Mouse (Mus musculus) limb, embryonic 12.5 days (tissue): ENCODE measurements around the gene Hoxd10. TPM values are rescaled to one million over a fixed set of nuclear protein-coding genes. Genes with fewer than 3 reads are reported as not detected.
A peak's percentile ranks its signal among the peaks of the same experiment; 100 is the strongest.

ENCODE experiments used
- ATAC-seq: fragments of 200-750 bp; cut with Nextera tagmentation; 2 replicates; pipeline ENCODE4 v1.8.0; 2017; ENCODE audit warnings: low read depth, moderate TSS enrichment; ENCODE audit not compliant: insufficient number of reproducible peaks, insufficient read depth, low FRiP score, low TSS enrichment
- H3K27ac ChIP-seq: fragments of 300-500 bp; sonication (generic); 2 replicates; pipeline ENCODE4 v1.5.1; 2016; ENCODE audit warnings: mild to moderate bottlenecking, moderate library complexity
- H3K27me3 ChIP-seq: fragments of 300-500 bp; sonication (generic); 2 replicates; pipeline ENCODE4 v1.6.1; 2016; ENCODE audit warnings: mild to moderate bottlenecking, moderate library complexity
- H3K36me3 ChIP-seq: fragments of 300-500 bp; sonication (generic); 2 replicates; pipeline ENCODE4 v1.6.1; 2016; ENCODE audit warnings: mild to moderate bottlenecking, moderate library complexity
- H3K4me1 ChIP-seq: fragments of 300-500 bp; sonication (generic); replicated peaks from 2 replicates; pipeline ENCODE4 v1.6.1; 2016
- H3K4me2 ChIP-seq: fragments of 300-500 bp; sonication (generic); 2 replicates; pipeline ENCODE4 v1.6.1; 2016; ENCODE audit warnings: mild to moderate bottlenecking, moderate library complexity
- H3K4me3 ChIP-seq: fragments of 300-500 bp; sonication (generic); replicated peaks from 2 replicates; pipeline ENCODE4 v1.5.1; 2016; ENCODE audit warnings: mild to moderate bottlenecking
- H3K9ac ChIP-seq: fragments of 300-500 bp; sonication (generic); replicated peaks from 2 replicates; pipeline ENCODE4 v1.6.1; 2016; ENCODE audit warnings: mild to moderate bottlenecking, moderate library complexity
- H3K9me3 ChIP-seq: fragments of 300-500 bp; sonication (generic); 2 replicates; pipeline ENCODE4 v1.6.1; 2016; ENCODE audit warnings: mild to moderate bottlenecking, moderate library complexity
- WGBS: fragments of 180-500 bp; shearing (Covaris S2); methylation state at CpG from one replicate; pipeline ENCODE4 v1.1.7; 2016; 5-methylcytosine and 5-hydroxymethylcytosine counted together
- polyA plus RNA-seq: library from polyadenylated mRNA; unstranded; fragments of >200 nt; fragmentation: Nextera tagmentation; extraction: Ambion mirVana; gene quantifications from 2 replicates; pipeline ENCODE4 v1.2.1, GENCODE M21; 2016

Hoxd10 gene
- polyA plus RNA-seq, 1 experiment from 2014 or later = 42.0 TPM

DNA sequence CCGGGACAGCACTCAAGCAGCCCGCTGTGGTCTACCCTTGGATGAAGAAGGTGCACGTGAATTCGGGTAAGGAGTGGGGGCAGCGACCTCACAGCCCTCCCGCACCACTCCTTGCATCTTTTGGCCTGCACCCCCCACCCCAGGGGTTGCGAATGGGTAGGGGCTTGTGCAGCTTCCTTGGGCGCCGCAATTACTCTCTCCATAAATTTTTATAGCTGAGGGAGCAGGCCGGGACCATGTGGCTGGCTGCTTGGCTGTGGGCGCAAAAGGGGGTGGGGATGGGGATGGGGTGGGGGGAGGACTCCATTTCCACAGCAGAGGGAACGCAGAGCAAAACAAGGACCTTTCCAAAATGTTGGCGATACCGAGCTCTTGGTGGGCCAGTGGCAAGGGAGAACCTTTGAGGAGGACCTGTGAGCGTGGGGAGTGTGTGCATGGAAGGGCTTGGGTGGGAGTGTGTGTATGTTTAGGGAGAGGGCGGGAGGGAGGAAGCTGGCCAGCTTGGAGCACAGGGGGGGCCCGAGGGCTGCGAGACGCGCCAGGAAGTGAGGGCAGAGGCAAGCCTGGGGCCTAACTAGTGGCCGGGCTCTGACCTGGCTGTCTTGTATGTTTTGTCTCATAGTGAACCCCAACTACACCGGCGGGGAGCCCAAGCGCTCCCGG is 36.0 kb downstream of the Hoxd10 start:
- no peaks in the 10 kb centered on the region for H3K9me3 ChIP-seq
- peaks cover 35% of the 10 kb centered on the region for H3K4me1 ChIP-seq
- H3K36me3 ChIP-seq = no peaks in the 10 kb centered on the region
- 8% methylated on average over 25 of the region's 25 CpGs for WGBS
- H3K9ac ChIP-seq = peak overlapping the region; percentile 50; the same call in 1 of the 2 replicates
- ATAC-seq = 0 out of 2 replicates have a peak, but pooled peaks have one; percentile 37
- H3K4me3 ChIP-seq = peak overlapping the region; percentile 42
- H3K27ac ChIP-seq = no peak overlapping the region
- H3K27me3 ChIP-seq = peaks cover 96% of the 10 kb centered on the region
- peak overlapping the region; percentile 86 for H3K4me2 ChIP-seq

DNA sequence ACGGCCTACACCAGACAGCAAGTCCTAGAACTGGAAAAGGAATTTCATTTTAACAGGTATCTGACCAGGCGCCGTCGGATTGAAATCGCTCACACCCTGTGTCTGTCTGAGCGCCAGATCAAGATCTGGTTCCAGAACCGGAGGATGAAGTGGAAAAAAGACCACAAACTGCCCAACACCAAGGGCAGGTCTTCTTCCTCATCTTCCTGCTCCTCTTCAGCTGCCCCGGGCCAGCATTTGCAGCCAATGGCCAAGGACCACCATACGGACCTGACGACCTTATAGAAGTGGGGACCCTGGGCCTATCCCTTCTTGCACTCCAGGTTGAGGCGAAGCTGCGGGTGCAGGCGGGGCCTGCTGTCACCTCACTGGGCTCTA is 36.6 kb downstream of the Hoxd10 start:
- Histone ChIP-seq H3K27ac (no peak overlapping the region), H3K4me3 (0 out of 2 replicates have a peak overlapping the region, but pooled peaks have one; percentile 42), H3K9me3 (no peaks in the 10 kb centered on the region), H3K36me3 (no peaks in the 10 kb centered on the region), H3K4me2 (peak overlapping the region; percentile 86), H3K4me1 (peaks cover 35% of the 10 kb centered on the region), H3K9ac (no peak overlapping the region), H3K27me3 (peaks cover 95% of the 10 kb centered on the region)
- no peak for ATAC-seq
- WGBS = 24% methylated on average over 13 of the region's 13 CpGs

DNA sequence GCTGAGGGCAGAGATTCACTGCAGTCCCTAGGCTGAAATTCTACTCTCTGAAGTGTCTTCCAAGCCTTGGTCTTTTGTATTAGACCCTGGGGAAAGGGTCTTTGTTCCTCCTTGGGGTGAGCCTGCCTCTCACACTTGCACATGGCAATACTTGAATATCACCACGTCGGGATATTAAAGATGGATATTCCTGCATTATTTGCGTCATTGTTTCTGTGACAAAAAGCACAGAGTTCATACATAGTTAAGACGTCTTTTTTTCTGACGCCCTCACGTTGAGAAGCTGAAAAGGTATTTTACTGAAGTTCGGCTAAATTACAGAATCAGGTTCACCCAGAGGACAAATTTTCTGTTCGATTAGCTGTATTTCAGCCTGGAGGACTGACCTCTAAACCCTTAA is 38.6 kb downstream of the Hoxd10 start:
- Histone ChIP-seq H3K4me1 (peaks cover 44% of the 10 kb centered on the region), H3K9me3 (no peaks in the 10 kb centered on the region)
- 21% methylated on average over 8 of the region's 8 CpGs for WGBS

DNA sequence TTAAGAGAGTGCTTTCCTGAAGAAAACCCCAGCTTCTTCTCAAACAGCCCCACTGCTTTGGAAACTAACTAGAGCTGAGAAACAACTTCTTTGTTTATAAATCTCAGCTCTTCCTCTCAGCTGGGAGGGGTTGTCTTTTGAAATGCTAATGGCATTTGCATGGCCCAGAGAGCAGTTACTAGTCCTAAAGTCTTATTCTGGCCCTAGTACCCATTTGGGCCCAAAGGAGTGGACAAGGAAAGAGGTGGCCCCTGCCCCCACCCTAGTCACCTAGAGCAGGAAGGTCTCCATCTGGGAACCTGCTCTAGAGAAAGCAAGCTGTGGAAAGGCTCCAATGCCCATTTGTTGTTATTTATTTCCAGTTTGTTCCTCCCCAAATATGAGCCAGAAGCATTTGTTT is 39.3 kb downstream of the Hoxd10 start:
- Histone ChIP-seq H3K9ac (no peak overlapping the region), H3K27me3 (peaks cover 91% of the 10 kb centered on the region), H3K4me2 (no peak overlapping the region), H3K36me3 (no peaks in the 10 kb centered on the region), H3K4me3 (no peak overlapping the region), H3K9me3 (no peaks in the 10 kb centered on the region), H3K27ac (no peak overlapping the region), H3K4me1 (peaks cover 51% of the 10 kb centered on the region)
- no peak for ATAC-seq

More for the DNA sequence above, 38.6 kb downstream of the Hoxd10 start:
- Histone ChIP-seq H3K4me2 (no peak overlapping the region), H3K9ac (no peak overlapping the region), H3K36me3 (no peaks in the 10 kb centered on the region), H3K4me3 (no peak overlapping the region), H3K27ac (no peak overlapping the region), H3K27me3 (peaks cover 91% of the 10 kb centered on the region)
- no peak for ATAC-seq

DNA sequence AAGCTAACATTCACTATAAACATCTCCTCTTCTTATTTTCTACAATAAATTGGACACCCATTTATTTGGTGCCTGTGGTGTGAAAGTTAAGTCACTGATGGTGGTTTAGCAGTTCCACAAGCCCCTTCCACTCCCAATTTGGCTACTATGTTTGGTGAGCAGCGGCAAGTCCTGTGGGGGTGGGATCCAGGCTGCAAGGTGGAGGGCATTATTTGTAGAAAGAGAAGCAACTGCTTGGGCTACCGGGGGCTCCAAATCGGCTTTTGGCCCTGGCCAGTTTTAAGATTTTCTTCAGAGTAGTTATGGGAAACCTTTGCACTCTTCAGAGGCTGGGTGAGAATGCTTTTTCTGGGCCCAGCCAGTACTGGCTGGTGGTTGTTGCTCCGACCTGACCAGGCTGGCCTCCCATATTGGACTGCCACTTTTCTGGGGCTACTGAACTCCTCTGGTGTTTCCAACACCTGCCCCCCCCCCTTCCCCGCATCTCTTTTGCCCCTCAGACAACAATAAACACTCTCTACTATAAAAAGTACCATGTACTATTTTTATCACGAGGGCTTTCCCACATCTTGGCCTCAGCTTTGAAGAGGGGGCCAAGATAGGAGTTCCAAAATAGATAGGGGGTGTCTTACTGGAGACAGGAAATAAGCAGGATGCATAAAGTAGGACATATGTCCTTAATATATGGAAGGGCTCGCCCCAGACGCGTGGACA is 40.2 kb downstream of the Hoxd10 start:
- H3K9me3 ChIP-seq = no peaks in the 10 kb centered on the region
- 13% methylated on average over 9 of the region's 9 CpGs for WGBS
- ATAC-seq = no peak
- H3K4me1 ChIP-seq = peaks cover 52% of the 10 kb centered on the region
- peaks cover 90% of the 10 kb centered on the region for H3K27me3 ChIP-seq
- H3K4me2 ChIP-seq = peak overlapping the region; percentile 55; the same call in 1 of the 2 replicates
- no peak overlapping the region for H3K27ac ChIP-seq
- H3K9ac ChIP-seq = no peak overlapping the region
- H3K36me3 ChIP-seq = no peaks in the 10 kb centered on the region
- no peak overlapping the region for H3K4me3 ChIP-seq

DNA sequence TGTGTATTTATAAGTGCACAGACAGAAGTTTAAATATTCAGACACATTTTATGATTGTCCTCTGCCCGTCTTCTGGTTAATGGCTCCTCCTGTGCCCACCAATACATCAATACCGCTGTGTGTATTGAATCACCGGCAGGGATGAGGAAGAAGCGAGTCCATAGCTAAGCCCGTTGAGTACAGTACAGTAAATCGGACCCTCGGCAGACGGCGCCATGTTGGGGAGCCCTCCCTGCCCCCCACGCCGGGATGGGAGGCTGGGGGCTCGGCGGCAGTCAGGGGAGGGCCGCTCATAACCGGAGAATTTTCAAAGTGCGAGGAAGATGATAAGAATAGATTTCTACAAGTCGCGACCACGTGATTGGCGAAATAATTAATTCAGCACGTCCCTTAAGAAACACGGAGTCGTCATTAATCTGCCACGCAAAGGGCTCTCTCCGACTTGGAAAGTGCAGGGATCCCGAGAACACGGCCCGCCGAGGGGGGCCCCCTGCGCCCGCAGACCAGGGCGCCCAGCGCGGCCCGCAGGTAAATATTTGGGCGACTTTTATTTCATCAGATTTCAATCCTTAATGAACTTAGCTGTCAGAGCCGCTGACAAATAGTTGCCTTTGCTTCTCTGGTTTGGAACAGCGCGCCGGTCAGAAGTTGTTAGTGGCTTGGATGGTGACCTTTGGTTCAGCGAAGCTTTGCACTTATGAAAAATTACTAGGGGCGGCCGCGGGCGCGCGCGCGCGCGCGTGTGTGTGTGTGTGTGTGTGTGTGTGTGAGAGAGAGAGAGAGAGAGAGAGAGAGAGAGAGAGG is 41.0 kb downstream of the Hoxd10 start:
- Histone ChIP-seq H3K27me3 (peaks cover 90% of the 10 kb centered on the region), H3K9me3 (no peaks in the 10 kb centered on the region), H3K4me2 (peak overlapping the region; percentile 55), H3K9ac (peak overlapping the region; percentile 12; the same call in 1 of the 2 replicates), H3K4me3 (peak overlapping the region; percentile 28), H3K27ac (no peak overlapping the region), H3K36me3 (no peaks in the 10 kb centered on the region), H3K4me1 (peaks cover 51% of the 10 kb centered on the region)
- WGBS = 1% methylated on average over 52 of the region's 52 CpGs
- no peak for ATAC-seq

DNA sequence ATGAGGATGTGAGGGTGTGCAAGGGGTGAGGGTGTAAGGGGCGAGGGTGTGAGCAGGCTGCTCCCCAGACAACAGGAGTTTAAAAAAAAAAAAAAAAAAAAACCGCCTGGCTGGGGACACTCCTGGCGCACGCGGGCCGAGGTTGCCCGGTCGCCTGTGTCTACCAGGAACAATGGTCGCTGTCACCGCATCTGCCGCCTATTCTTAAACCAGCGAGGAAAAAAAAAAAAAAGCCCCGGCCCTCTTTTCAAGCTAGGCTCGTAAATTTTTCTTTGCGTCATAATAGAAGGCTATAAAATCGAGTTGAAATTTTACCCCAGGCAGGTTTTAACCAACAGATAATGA is 41.6 kb downstream of the Hoxd10 start:
- Histone ChIP-seq H3K4me2 (peak overlapping the region; percentile 55), H3K27ac (no peak overlapping the region), H3K27me3 (peaks cover 90% of the 10 kb centered on the region), H3K4me3 (peak overlapping the region; percentile 28), H3K9me3 (no peaks in the 10 kb centered on the region), H3K9ac (no peak overlapping the region), H3K4me1 (peaks cover 51% of the 10 kb centered on the region), H3K36me3 (no peaks in the 10 kb centered on the region)
- no peak for ATAC-seq
- WGBS = 2% methylated on average over 16 of the region's 16 CpGs

DNA sequence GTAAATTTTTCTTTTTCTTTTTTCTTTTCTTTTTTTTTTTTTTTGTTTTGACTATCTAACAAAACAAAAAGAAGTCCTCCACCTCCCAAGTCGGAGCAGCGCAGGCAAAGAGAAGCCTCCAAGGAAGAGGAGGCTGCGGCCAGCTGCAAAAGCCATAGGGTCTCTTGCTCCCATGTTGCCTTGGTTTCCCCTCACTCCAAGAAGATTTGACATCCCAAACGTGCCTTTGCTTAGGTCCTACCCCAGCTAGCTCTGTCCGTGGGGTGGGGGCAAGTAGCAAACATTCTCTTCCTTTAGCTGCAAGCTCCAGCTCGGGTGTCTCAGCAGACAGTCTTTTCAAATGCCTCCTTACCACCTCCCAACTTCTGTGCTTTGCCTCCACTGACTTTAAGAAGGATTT is 42.0 kb downstream of the Hoxd10 start:
- H3K27ac ChIP-seq = no peak overlapping the region
- WGBS = 6% methylated on average over 6 of the region's 6 CpGs
- no peak overlapping the region for H3K4me2 ChIP-seq
- no peak for ATAC-seq
- no peaks in the 10 kb centered on the region for H3K36me3 ChIP-seq
- no peaks in the 10 kb centered on the region for H3K9me3 ChIP-seq
- peaks cover 53% of the 10 kb centered on the region for H3K4me1 ChIP-seq
- no peak overlapping the region for H3K9ac ChIP-seq
- no peak overlapping the region for H3K4me3 ChIP-seq
- peaks cover 90% of the 10 kb centered on the region for H3K27me3 ChIP-seq

DNA sequence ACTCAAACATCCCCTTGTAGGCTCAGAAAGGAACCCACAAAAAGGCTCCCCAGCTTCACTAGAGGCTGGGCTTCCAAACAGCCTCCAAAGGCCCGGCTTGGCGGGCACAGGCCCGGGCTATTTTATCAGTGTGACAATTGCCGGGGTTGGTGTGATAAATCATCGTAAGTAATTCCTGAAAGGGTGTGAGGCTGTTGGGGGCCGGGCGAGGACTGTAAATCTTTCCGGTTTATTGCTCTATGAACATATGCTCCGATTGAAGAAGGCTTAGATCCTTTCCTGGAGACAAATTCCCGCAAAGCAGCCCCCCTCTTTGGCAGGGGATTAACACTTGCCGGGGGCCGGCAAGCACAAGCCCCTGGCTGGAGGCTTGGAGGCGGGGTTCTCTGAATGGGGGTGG is 42.7 kb downstream of the Hoxd10 start:
- ATAC-seq = no peak
- no peaks in the 10 kb centered on the region for H3K9me3 ChIP-seq
- H3K4me2 ChIP-seq = no peak overlapping the region
- no peak overlapping the region for H3K9ac ChIP-seq
- 5% methylated on average over 13 of the region's 13 CpGs for WGBS
- H3K4me3 ChIP-seq = no peak overlapping the region
- no peak overlapping the region for H3K27ac ChIP-seq
- H3K4me1 ChIP-seq = peaks cover 60% of the 10 kb centered on the region
- peaks cover 91% of the 10 kb centered on the region for H3K27me3 ChIP-seq
- H3K36me3 ChIP-seq = no peaks in the 10 kb centered on the region

DNA sequence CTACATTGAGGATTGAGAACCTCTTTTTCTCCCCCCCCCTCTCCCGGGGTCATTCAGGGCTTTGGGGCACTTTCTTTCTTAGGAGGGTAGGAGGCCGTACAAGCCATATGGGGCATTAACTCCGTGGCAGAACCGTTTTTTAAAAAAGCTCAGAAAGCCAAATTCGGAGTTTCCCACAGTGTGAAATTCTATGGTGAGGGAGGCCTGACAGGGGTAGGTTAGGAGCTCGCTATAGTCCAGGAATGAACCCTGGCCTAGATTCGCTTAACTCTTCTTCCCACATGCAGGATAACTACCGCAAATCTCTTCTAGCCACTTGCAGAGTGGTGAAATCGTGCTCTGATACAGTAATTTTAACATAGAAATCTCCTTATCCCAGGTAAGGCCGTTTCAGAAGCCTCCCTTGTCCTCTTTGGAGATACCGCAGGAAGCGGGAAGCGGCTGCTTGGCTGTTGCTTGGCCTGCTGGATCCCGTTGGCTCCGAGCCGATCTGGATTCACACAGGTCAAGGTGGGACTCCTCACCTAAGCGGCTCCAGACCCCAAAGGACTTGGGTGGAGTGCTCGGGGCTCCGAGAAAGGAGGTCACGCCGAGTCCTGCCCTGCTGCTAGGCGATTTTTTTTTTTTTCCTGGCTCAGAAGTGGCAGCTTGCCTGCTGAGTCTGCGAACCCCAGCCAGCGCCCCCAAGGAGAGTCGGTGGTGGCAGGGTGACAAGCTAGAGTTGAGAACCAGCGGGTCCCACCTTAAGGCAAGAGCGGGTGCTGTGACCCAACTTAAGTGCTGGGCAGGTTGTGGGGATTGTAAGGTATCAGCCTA is 43.5 kb downstream of the Hoxd10 start:
- H3K9me3 ChIP-seq = no peaks in the 10 kb centered on the region
- H3K27me3 ChIP-seq = peaks cover 94% of the 10 kb centered on the region
- H3K9ac ChIP-seq = no peak overlapping the region
- H3K4me1 ChIP-seq = peaks cover 65% of the 10 kb centered on the region
- H3K27ac ChIP-seq = no peak overlapping the region
- H3K4me2 ChIP-seq = 0 out of 2 replicates have a peak overlapping the region, but pooled peaks have one; percentile 46
- H3K4me3 ChIP-seq = peak overlapping the region; percentile 26; the same call in 1 of the 2 replicates
- WGBS = 10% methylated on average over 27 of the region's 27 CpGs
- no peak for ATAC-seq
- no peaks in the 10 kb centered on the region for H3K36me3 ChIP-seq
